Mouse (Mus musculus) neural tube, embryonic 13.5 days (tissue): ENCODE data around the gene Krt84. TPM values are rescaled to one million over a fixed set of nuclear protein-coding genes. Genes with fewer than 3 reads are reported as not detected.

Experiments
- ATAC-seq: fragments of 200-750 bp; cut with Nextera tagmentation; 2 replicates; pipeline ENCODE4 v1.8.0; 2017; ENCODE audit warnings: low read depth, mild to moderate bottlenecking, moderate TSS enrichment, moderate library complexity
- H3K27ac ChIP-seq: fragments of 300-500 bp; sonication (generic); replicated peaks from 2 replicates; pipeline ENCODE4 v1.5.1; 2015; ENCODE audit warnings: moderate library complexity, mild to moderate bottlenecking, inconsistent platforms
- H3K27me3 ChIP-seq: fragments of 300-500 bp; sonication (generic); 2 replicates; pipeline ENCODE4 v1.6.1; 2015; ENCODE audit warnings: mild to moderate bottlenecking, inconsistent platforms
- H3K36me3 ChIP-seq: fragments of 300-500 bp; sonication (generic); 2 replicates; pipeline ENCODE4 v1.6.1; 2015; ENCODE audit warnings: mild to moderate bottlenecking, inconsistent platforms
- H3K4me1 ChIP-seq: fragments of 300-500 bp; sonication (generic); replicated peaks from 2 replicates; pipeline ENCODE4 v1.6.1; 2015; ENCODE audit warnings: inconsistent platforms
- H3K4me2 ChIP-seq: fragments of 300-500 bp; sonication (generic); 2 replicates; pipeline ENCODE4 v1.6.1; 2015; ENCODE audit warnings: inconsistent platforms, mild to moderate bottlenecking, moderate library complexity
- H3K4me3 ChIP-seq: fragments of 300-500 bp; sonication (generic); 2 replicates; pipeline ENCODE4 v1.5.1; 2015; ENCODE audit warnings: mild to moderate bottlenecking, inconsistent platforms
- H3K9ac ChIP-seq: fragments of 300-500 bp; sonication (generic); 2 replicates; pipeline ENCODE4 v1.6.1; 2015; ENCODE audit warnings: moderate library complexity, mild to moderate bottlenecking, inconsistent platforms
- H3K9me3 ChIP-seq: fragments of 300-500 bp; sonication (generic); 2 replicates; pipeline ENCODE4 v1.6.1; 2016; ENCODE audit warnings: inconsistent platforms
- WGBS: fragments of 180-500 bp; shearing (Covaris S2); methylation state at CpG from one replicate; pipeline ENCODE4 v1.1.7; 2015; 5-methylcytosine and 5-hydroxymethylcytosine counted together
- microRNA-seq: library from miRNA; unstranded; fragments of <30 nt; microRNA quantifications from one replicate; pipeline ENCODE4, GENCODE M21; 2016
- polyA plus RNA-seq: library from polyadenylated mRNA; unstranded; fragments of >200 nt; fragmentation: Nextera tagmentation; extraction: Ambion mirVana; gene quantifications from 2 replicates; pipeline ENCODE4 v1.2.1, GENCODE M21; 2015

Gene Krt84
- polyA plus RNA-seq, 1 experiment from 2014 or later = not detected

GRCm38 (mm10) chr15:101492718-101493117 lies 39.9 kb downstream of the Krt84 start:
- H3K4me2 ChIP-seq = no peak overlapping the region
- 57% methylated on average over 8 of the region's 8 CpGs for WGBS
- H3K27ac ChIP-seq = no peak overlapping the region
- H3K36me3 ChIP-seq = no peaks in the 10 kb centered on the region
- no peaks in the 10 kb centered on the region for H3K9me3 ChIP-seq
- no peak for ATAC-seq
- no peaks in the 10 kb centered on the region for H3K4me1 ChIP-seq
- no peaks in the 10 kb centered on the region for H3K27me3 ChIP-seq
- no peak overlapping the region for H3K4me3 ChIP-seq
- no peak overlapping the region for H3K9ac ChIP-seq

DNA sequence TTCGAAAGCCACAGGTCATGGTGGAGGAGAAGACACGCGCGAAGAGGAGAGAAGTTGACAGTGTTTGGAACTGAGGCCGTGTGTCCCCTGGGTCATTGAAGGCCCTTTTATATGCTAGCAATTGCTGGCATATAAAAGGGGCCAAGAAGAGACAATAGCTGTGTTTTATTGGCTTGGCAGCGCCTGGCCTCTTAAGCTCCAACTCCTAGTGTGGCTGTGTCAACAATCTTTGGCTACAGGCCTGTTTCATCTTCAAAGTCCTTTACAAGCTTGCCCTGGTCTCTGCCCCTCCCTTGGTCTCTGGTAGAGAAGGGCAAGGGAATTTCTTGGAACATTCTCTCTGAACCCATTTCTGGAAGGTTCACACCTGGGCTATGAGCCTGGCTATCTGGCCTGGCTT lies 41.2 kb downstream of the Krt84 start, which contains the start of gene Krt83:
Gene Krt83 (minus strand): TSS at position 82 of the 400 bp plus-strand sequence.
- Histone ChIP-seq H3K27ac (no peak within 1 kb of the TSS), H3K4me3 (no peak within 1 kb of the TSS), H3K9ac (no peak within 1 kb of the TSS), H3K36me3 (no peaks in the 10 kb centered on the region), H3K4me1 (no peaks in the 10 kb centered on the region), H3K4me2 (no peak within 1 kb of the TSS), H3K27me3 (no peaks in the 10 kb centered on the region), H3K9me3 (no peaks in the 10 kb centered on the region)
- whole genome bisulfite sequencing = 19% methylated on average over 6 of the region's 6 CpGs
- no peak for ATAC-seq

DNA sequence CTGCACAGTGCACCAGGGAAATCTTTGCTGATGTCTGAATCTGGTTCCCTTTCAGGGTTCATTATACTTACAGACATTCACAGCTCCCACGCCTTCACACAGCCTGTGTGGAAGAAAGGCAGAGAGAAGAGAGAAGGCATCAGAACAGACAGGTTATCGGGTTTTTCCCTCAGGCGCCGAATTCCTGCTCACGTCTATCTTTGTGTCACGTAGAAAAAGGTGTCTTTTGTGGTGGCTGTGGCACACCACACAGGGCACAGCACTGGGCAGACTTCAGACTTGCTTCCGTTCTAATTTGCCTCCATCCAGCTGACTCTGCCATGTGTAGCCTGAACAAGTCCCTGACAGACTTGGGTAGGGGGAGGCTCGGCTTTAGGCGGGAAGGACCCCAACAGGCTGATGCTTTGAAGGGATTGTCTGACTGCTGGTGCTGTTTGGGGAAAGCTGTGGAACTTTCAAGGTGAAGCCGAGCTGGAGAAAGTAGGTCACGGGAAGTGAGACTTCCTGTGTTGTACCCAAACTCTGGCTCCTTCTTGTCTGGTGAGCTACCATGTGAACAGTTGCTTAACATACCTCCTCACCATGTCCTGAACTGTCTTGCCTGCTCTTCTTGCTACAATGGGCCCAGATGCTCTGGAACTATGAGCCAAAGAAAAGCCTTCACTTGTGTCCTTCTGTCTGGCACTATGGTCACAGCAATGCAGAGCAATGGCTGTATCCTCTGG lies 46.5 kb downstream of the Krt84 start:
- H3K4me1 ChIP-seq = no peaks in the 10 kb centered on the region
- H3K9me3 ChIP-seq = no peaks in the 10 kb centered on the region
- H3K27me3 ChIP-seq = no peaks in the 10 kb centered on the region
- no peak overlapping the region for H3K4me2 ChIP-seq
- H3K27ac ChIP-seq = no peak overlapping the region
- H3K9ac ChIP-seq = no peak overlapping the region
- H3K4me3 ChIP-seq = no peak overlapping the region
- no peak for ATAC-seq
- no peaks in the 10 kb centered on the region for H3K36me3 ChIP-seq
- 86% methylated on average over 11 of the region's 11 CpGs for WGBS

- H3K27ac ChIP-seq = no peak overlapping the region
- ATAC-seq = no peak
- H3K36me3 ChIP-seq = no peaks in the 10 kb centered on the region
- H3K4me1 ChIP-seq = no peaks in the 10 kb centered on the region; the same call in 1 of the 2 replicates
- no peak overlapping the region for H3K4me2 ChIP-seq
- no peak overlapping the region for H3K9ac ChIP-seq
- WGBS = 60% methylated on average over 1 of the region's 1 CpGs
- no peaks in the 10 kb centered on the region for H3K27me3 ChIP-seq
- H3K9me3 ChIP-seq = no peaks in the 10 kb centered on the region
- H3K4me3 ChIP-seq = no peak overlapping the region
These were observed 47.7 kb downstream of the Krt84 start for GRCm38 (mm10) chr15:101484939-101485338.

DNA sequence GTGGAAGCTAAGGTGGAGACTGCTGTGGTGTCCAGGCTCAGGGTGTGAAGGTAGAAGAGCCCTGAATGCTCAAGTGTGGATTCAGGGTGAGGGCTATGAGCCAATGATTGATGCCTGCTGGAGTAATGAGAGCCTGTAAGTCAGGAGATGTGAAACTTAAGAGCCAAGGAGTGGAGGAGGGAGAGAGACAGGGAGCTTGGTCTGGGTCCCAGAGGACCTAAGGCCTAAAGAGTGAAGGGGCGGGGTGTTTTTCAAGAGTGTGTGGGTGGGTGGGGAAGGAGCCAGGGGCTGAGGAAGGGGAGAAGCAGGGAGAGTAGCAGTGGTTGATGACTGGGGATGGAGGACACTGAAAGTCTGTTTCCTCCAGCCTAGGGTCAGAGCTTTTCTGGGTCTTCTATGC lies 49.0 kb downstream of the Krt84 start:
- Histone ChIP-seq H3K27ac (no peak overlapping the region), H3K27me3 (0 out of 2 replicates have a peak, but pooled peaks cover under 1% of the 10 kb centered on the region), H3K4me3 (no peak overlapping the region), H3K9me3 (no peaks in the 10 kb centered on the region), H3K4me2 (no peak overlapping the region), H3K9ac (no peak overlapping the region), H3K4me1 (peaks cover 12% of the 10 kb centered on the region), H3K36me3 (no peaks in the 10 kb centered on the region)
- no peak for ATAC-seq
- WGBS = 100% methylated on average over 1 of the region's 1 CpGs

DNA sequence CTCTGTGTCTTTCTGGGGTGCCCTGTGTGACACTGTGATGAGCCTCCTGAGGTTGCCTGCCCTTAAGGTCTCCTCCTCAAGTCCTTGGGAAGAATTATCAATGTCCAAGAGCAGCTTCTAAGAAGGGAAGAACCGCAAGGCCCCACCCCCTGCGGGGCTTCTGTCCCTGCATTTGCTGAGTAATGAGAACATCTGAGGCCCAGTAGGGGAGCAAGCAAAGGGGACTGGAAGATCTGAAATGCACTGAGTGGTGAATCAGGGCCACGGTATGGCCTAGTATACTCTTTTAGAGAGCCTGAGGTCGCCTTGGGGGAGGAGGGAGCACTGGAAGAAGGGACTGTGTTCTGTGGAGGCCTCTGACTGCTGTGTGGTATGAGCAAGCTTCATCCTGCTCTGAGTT lies 50.6 kb downstream of the Krt84 start:
- Histone ChIP-seq H3K9ac (no peak overlapping the region), H3K4me3 (no peak overlapping the region), H3K4me1 (peaks cover 12% of the 10 kb centered on the region), H3K27ac (no peak overlapping the region), H3K9me3 (no peaks in the 10 kb centered on the region), H3K4me2 (no peak overlapping the region), H3K27me3 (0 out of 2 replicates have a peak, but pooled peaks cover 4% of the 10 kb centered on the region), H3K36me3 (no peaks in the 10 kb centered on the region)
- WGBS = 39% methylated on average over 4 of the region's 4 CpGs
- no peak for ATAC-seq

DNA sequence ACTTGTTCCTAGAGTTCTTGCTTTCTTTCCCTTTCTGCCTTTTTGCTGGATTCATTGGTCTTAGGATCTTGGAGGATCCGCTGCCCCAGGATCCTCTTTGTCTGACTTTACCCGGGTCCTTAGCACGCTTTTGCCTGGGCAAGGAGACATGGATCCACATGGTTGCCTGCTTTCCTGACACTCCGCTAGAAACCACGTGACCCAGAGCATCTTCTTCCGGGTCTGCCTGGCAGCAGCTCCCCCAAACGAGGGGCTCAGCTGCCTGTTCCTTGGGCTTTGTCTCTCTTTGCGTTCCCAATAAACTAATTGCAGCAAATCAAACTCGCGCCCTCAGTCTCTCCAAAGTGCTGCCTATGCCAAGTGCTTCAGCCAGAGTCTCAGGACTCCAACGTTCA lies 53.0 kb downstream of the Krt84 start:
- Histone ChIP-seq H3K27me3 (0 out of 2 replicates have a peak, but pooled peaks cover 4% of the 10 kb centered on the region), H3K4me1 (peaks cover 12% of the 10 kb centered on the region), H3K36me3 (no peaks in the 10 kb centered on the region), H3K4me3 (peak overlapping the region; percentile 34), H3K9me3 (no peaks in the 10 kb centered on the region), H3K9ac (peak overlapping the region; percentile 68), H3K4me2 (peak overlapping the region; percentile 67), H3K27ac (no peak overlapping the region)
- 33% methylated on average over 11 of the region's 11 CpGs for WGBS
- peak; percentile 67; the same call in 1 of the 2 replicates for ATAC-seq

GRCm38 (mm10) chr15:101479007-101479665 lies 53.5 kb downstream of the Krt84 start:
- H3K9me3 ChIP-seq = no peaks in the 10 kb centered on the region
- no peak overlapping the region for H3K27ac ChIP-seq
- peak; percentile 65 for ATAC-seq
- H3K27me3 ChIP-seq = 0 out of 2 replicates have a peak, but pooled peaks cover 4% of the 10 kb centered on the region
- H3K36me3 ChIP-seq = no peaks in the 10 kb centered on the region
- peaks cover 12% of the 10 kb centered on the region for H3K4me1 ChIP-seq
- peak overlapping the region; percentile 34 for H3K4me3 ChIP-seq
- WGBS = 11% methylated on average over 31 of the region's 31 CpGs
- peak overlapping the region; percentile 68 for H3K9ac ChIP-seq
- H3K4me2 ChIP-seq = peak overlapping the region; percentile 67

Small RNA genes lying within 50 kb of the gene (microRNA-seq; reads per million reads assigned to microRNA genes)
- gene Gm44393 (not detected), gene Gm44460 (not detected)

Other genes starting within 250 kb of the Krt84 start
- 77.9 and 84.7 TPM in 2 replicates for gene Atg101, start 248.5 kb downstream of the Krt84 start, polyA plus RNA-seq
- 0.43 and 0.60 TPM in 2 replicates for gene 6030408B16Rik, start 239.6 kb downstream of the Krt84 start, polyA plus RNA-seq
- 0.08 and 0.11 TPM in 2 replicates for gene Krt80, start 162.7 kb downstream of the Krt84 start, polyA plus RNA-seq
- 0.39 and 0.94 TPM in 2 replicates for gene Krt7, start 121.8 kb downstream of the Krt84 start, polyA plus RNA-seq
- 0.31 and 0.33 TPM in 2 replicates for gene Krt87, start 94.0 kb downstream of the Krt84 start, polyA plus RNA-seq
- not detected in 2 replicates for gene Krt88, start 85.1 kb downstream of the Krt84 start, polyA plus RNA-seq
- gene Krt81, start 69.1 kb downstream of the Krt84 start, polyA plus RNA-seq = not detected in 2 replicates
- 0.14 and 0.15 TPM in 2 replicates for gene Krt86, start 59.3 kb downstream of the Krt84 start, polyA plus RNA-seq
- not detected in 2 replicates for gene Krt83, start 41.3 kb downstream of the Krt84 start, polyA plus RNA-seq
- gene Gm49425, start 15.6 kb downstream of the Krt84 start, polyA plus RNA-seq = not detected in 2 replicates
- gene Krt82, start 17.8 kb upstream of the Krt84 start, polyA plus RNA-seq = not detected in 2 replicates
- gene Krt90, start 30.1 kb upstream of the Krt84 start, polyA plus RNA-seq = 0.17 TPM in 1 of 2 replicates, not detected in the other
- 0.07 and 0.08 TPM in 2 replicates for gene Krt75, start 41.1 kb upstream of the Krt84 start, polyA plus RNA-seq
- gene Gm5414, start 95.4 kb upstream of the Krt84 start, polyA plus RNA-seq = not detected in 2 replicates
- gene Gm5478, start 114.6 kb upstream of the Krt84 start, polyA plus RNA-seq = not detected in 2 replicates
- not detected in 2 replicates for gene Krt6b, start 147.5 kb upstream of the Krt84 start, polyA plus RNA-seq
- 0.12 TPM in 1 of 2 replicates, not detected in the other for gene Krt6a, start 161.5 kb upstream of the Krt84 start, polyA plus RNA-seq
- gene Krt5, start 180.1 kb upstream of the Krt84 start, polyA plus RNA-seq = 1.1 and 4.4 TPM in 2 replicates
- 0.34 TPM in 1 of 2 replicates, not detected in the other for gene Krt71, start 210.3 kb upstream of the Krt84 start, polyA plus RNA-seq